Mouse (Mus musculus) brain, embryonic 14.5 days (tissue): ENCODE measurements at regions not wholly inside any gene's neighbourhood (a gene's known extent, or its start where the extent isn't known, plus 50 kb on each side); places are given as distances from the start of the nearest gene placed in this dataset.
A peak's percentile ranks its signal among the peaks of the same experiment; 100 is the strongest.

ENCODE experiments used
- DNase-seq: peaks from one replicate; pipeline ENCODE4 v3.0.0-alpha.2; 2011; ENCODE audit warnings: low read depth
- CTCF ChIP-seq: fragments of 200-500 bp; IDR thresholded peaks from 2 replicates; pipeline ENCODE4 v1.5.1; 2012; ENCODE audit warnings: inconsistent platforms, mild to moderate bottlenecking, moderate library complexity, borderline replicate concordance; ENCODE audit not compliant: insufficient read depth, insufficient read length; ENCODE audit errors: extremely low read depth
- POLR2A ChIP-seq: fragments of 200-500 bp; IDR thresholded peaks from 2 replicates; pipeline ENCODE4 v1.6.1; 2012; ENCODE audit warnings: mild to moderate bottlenecking, inconsistent platforms, borderline replicate concordance; ENCODE audit not compliant: poor library complexity, insufficient read depth, insufficient read length, severe bottlenecking; ENCODE audit errors: extremely low read depth

DNA sequence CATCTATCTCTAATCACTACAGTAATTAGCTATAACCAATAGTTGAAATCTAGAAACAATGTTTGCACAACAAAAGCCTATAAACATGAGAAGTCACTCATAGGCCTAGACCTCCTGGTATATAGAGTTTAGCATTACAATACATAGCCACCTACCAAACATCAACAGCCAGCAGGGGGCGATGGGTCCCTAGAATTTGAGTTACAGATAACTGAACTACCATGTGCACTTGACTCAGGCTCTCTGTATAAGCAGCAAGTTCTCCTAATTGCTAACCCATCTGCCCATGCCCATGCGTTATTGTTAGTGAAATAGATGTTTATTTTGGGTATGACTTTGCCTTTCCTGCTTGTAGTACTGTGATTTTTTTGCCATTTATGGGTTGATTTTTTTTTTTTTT is 106.9 kb upstream of the Tgif2lx2 start:
- TF ChIP-seq CTCF (no peak), POLR2A (no peak)
- peak; percentile 26 for DNase-seq

DNA sequence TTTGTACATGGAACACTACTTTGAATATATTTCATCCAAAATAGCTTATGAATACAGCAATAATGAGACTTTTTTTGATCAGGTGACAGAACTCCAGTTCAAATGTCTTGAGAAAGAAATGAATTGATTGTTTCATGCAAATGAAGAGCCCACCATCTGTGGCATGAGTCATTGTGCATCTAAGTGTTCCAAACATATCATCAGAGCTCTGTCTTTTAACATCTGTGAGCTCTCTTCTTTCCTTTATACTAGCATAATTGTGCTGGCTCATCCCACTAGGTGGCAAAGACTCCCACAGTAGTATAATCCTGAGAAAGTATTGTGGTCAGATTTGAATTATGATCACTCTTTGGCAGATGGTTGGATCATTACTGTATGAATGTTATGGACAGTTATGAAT is 70.1 kb upstream of the Tgif2lx2 start:
- TF ChIP-seq CTCF (no peak), POLR2A (no peak)
- DNase-seq, result peak; percentile 1
